Mouse (Mus musculus) left cerebral cortex, adult 8-10 months (tissue): ENCODE data around the gene Haao. TPM values are rescaled to one million over a fixed set of nuclear protein-coding genes. Genes with fewer than 3 reads are reported as not detected.

Experiments used
- DNase-seq, 2 experiments: peaks; one replicate each; pipeline ENCODE4 v3.0.0; 2022; ENCODE audit warnings: low spot score in 2 of 2
- total RNA-seq, 4 experiments: library from RNA; stranded (reverse); gene quantifications; 2 replicates each; pipeline ENCODE4 v1.2.4; 2022

Gene Haao
- total RNA-seq, 4 experiments from 2014 or later = 0.72 to 0.84 (median 0.78) TPM; not detected in 1

- DNase-seq = no peak
These were observed 55.4 kb downstream of the Haao start for GRCm38 (mm10) chr17:83792388-83792787.

DNA sequence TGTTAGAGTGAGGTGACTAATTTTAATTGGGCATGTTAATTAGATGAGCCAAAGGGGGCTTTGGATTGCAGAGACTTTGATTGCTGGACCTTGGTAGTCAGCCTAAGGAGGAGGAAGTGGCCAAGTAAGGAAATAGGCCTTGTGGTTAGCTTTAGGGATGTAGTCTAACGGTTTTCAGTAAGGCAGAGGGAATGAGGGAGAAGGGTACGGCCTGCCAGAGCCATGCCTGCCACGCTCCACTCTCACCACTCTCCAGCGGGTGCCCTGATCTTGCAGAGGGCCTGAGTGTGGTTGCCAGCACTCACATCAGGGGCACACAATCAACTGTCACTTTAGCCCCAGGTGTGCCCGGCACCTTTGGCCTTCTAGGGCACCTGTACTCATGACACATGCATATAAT is 57.6 kb downstream of the Haao start:
- no peak for DNase-seq

- DNase-seq = no peak
These were observed 61.3 kb downstream of the Haao start for GRCm38 (mm10) chr17:83786418-83786817.

- peak in 1 of 2 experiments; percentile 84 for DNase-seq
These were observed 65.0 kb downstream of the Haao start for GRCm38 (mm10) chr17:83782740-83783139.

Other genes with a start within 250 kb of the Haao start
- 10 to 100 TPM; 11.2 to 13.0 (median 11.9) TPM for gene Kcng3, start 216.1 kb downstream of the Haao start, total RNA-seq
- gene Mta3, start 141.8 kb downstream of the Haao start, total RNA-seq = 10 to 100 TPM; 89.8 to 96.1 (median 92.0) TPM